Mouse (Mus musculus) stomach, postnatal 0 days (tissue): ENCODE results near the gene Fntb.

Experiments
- CTCF ChIP-seq: IDR thresholded peaks from 2 replicates; pipeline ENCODE4 v1.5.1; 2016; ENCODE audit warnings: antibody characterized with exemption, low read depth, mild to moderate bottlenecking, moderate library complexity
- EP300 ChIP-seq: optimal IDR thresholded peaks from 2 replicates; pipeline ENCODE3; 2016; ENCODE audit warnings: antibody characterized with exemption

DNA sequence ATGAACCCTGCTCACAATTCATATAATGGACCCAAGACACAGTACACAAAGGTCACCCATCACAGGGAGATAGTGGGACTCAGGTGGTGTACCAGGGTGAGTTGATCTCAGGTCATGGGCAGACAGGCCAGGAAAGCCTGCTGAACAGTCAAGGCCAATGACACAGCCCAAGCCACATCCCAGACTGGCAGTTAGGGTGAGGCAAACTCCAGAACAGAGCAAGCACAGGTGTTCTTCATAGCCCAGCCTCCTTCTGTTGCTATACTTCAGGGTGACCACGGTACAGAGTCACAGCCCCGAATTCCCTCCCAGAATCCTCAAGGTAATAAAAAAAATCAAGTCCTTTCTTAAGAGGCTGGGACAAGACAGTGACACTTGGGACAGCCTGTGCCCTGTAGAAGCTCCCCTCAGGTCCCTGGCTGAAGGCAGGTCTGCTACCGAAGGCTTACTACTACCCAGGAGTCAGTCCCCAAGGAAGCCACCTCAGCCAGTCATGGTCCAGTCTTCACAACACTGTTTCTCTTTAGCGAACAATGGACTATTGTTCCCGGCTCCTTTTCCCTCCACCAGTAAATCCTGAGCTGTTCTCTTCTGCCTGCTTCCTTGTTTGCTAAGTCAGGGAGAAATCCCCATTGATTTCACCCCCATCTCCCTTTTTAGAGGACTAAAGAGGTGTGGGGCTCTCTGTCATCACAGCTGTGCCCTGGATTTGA lies 32.8 kb downstream of the Fntb start:
- TF ChIP-seq CTCF (no peak), EP300 (no peak)
